ENCODE assay signal across 11 mouse cellular contexts in genomic region chr6:138333991-138334390, GRCm38 (mm10).
A peak's percentile ranks its signal among the peaks of the same experiment; 100 is the strongest.
DNase-seq lines count a peak whose midpoint lies in the region; ATAC-seq and TF ChIP-seq lines count a peak whose summit lies in the region.
"Had no signal": no experiment of that assay in that cellular context is flagged by ENCODE, and none has a peak within 500 bp of the region (broad histone marks: within the 10 kb centered on the region; RNA-seq: fewer than 3 reads in every experiment).

No protein-coding gene starts in this region.

- TF ChIP-seq CTCF in brain, embryonic 14.5 days (IDR thresholded peaks at IDR 0.05; ENCODE audit: borderline replicate concordance, extremely low read depth, insufficient read depth, insufficient read length), result no peak

- no peaks in the 10 kb centered on the region for H3K27me3 ChIP-seq in heart, embryonic 10.5 days (ENCODE audit: insufficient read depth, poor library complexity, severe bottlenecking)
- no peaks in the 10 kb centered on the region for H3K27me3 ChIP-seq in midbrain, embryonic 14.5 days (ENCODE audit: control insufficient read depth, insufficient read depth, low read length)
- H3K27me3 ChIP-seq in midbrain, embryonic 11.5 days (ENCODE audit: control insufficient read depth, insufficient read depth, low read length), result no peaks in the 10 kb centered on the region
- no peaks in the 10 kb centered on the region for H3K27me3 ChIP-seq in neural tube, embryonic 14.5 days (ENCODE audit: control insufficient read depth, insufficient read depth, low read length)
- H3K27me3 ChIP-seq: CH12.LX; heart, embryonic 12.5 days had no signal

- H3K4me3 ChIP-seq in heart, embryonic 10.5 days, result no peak overlapping the region
- H3K4me3 ChIP-seq in midbrain, embryonic 14.5 days (replicated peaks; ENCODE audit: low read depth, low read length), result no peak overlapping the region
- no peak overlapping the region for H3K4me3 ChIP-seq in midbrain, embryonic 11.5 days (ENCODE audit: low read depth, low read length)
- H3K4me3 ChIP-seq in neural tube, embryonic 14.5 days (ENCODE audit: low read depth, low read length), result no peak overlapping the region
- H3K4me3 ChIP-seq: heart, embryonic 12.5 days had no signal

- H3K36me3 ChIP-seq in heart, embryonic 10.5 days, result no peaks in the 10 kb centered on the region
- no peaks in the 10 kb centered on the region for H3K36me3 ChIP-seq in midbrain, embryonic 14.5 days (ENCODE audit: control insufficient read depth, insufficient read depth, low read length)
- no peaks in the 10 kb centered on the region for H3K36me3 ChIP-seq in midbrain, embryonic 11.5 days (ENCODE audit: control insufficient read depth, insufficient read depth, low read length)
- H3K36me3 ChIP-seq in neural tube, embryonic 14.5 days (ENCODE audit: control insufficient read depth, insufficient read depth, low read length), result no peaks in the 10 kb centered on the region
- H3K36me3 ChIP-seq: heart, embryonic 12.5 days had no signal

- TF ChIP-seq POLR2A in brain, embryonic 14.5 days (IDR thresholded peaks at IDR 0.05; ENCODE audit: borderline replicate concordance, extremely low read depth, insufficient read depth, insufficient read length, poor library complexity, severe bottlenecking), result no peak

- 88% methylated on average over 7 of the region's 7 CpGs for WGBS in heart, embryonic 10.5 days
- 75% methylated on average over 7 of the region's 7 CpGs for WGBS in midbrain, embryonic 14.5 days
- WGBS in midbrain, embryonic 11.5 days, result 92% methylated on average over 7 of the region's 7 CpGs
- WGBS in neural tube, embryonic 14.5 days, result 49% methylated on average over 7 of the region's 7 CpGs

- H3K4me1 ChIP-seq in heart, embryonic 10.5 days, result no peaks in the 10 kb centered on the region
- H3K4me1 ChIP-seq in midbrain, embryonic 14.5 days (ENCODE audit: control insufficient read depth, insufficient read depth, low read length), result no peaks in the 10 kb centered on the region
- no peaks in the 10 kb centered on the region for H3K4me1 ChIP-seq in midbrain, embryonic 11.5 days (ENCODE audit: control insufficient read depth, insufficient read depth, low read length)
- H3K4me1 ChIP-seq in neural tube, embryonic 14.5 days (ENCODE audit: control insufficient read depth, insufficient read depth, low read length), result no peaks in the 10 kb centered on the region

- H3K9me3 ChIP-seq in heart, embryonic 10.5 days, result no peaks in the 10 kb centered on the region
- no peaks in the 10 kb centered on the region for H3K9me3 ChIP-seq in midbrain, embryonic 14.5 days (ENCODE audit: control insufficient read depth, low read length)
- no peaks in the 10 kb centered on the region for H3K9me3 ChIP-seq in midbrain, embryonic 11.5 days (ENCODE audit: control insufficient read depth, low read length)
- H3K9me3 ChIP-seq in neural tube, embryonic 14.5 days (ENCODE audit: control insufficient read depth, low read length), result no peaks in the 10 kb centered on the region

- no peak for ATAC-seq in midbrain, embryonic 14.5 days (ENCODE audit: low FRiP score, low TSS enrichment)
- ATAC-seq in midbrain, embryonic 11.5 days (ENCODE audit: low FRiP score), result no peak
- ATAC-seq in neural tube, embryonic 14.5 days (ENCODE audit: low read depth), result peak; percentile 69; the same call in 1 of the 2 replicates
- ATAC-seq: lung, postnatal 0 days had no signal

- DNase-seq in heart, postnatal 4 days, result peak; percentile 33
- no peak for DNase-seq in heart, embryonic 10.5 days (ENCODE audit: low spot score)
- DNase-seq in midbrain, embryonic 14.5 days, result peak; percentile 41
- no peak for DNase-seq in midbrain, embryonic 11.5 days (ENCODE audit: low spot score, missing footprints)
- DNase-seq in brain, embryonic 14.5 days (ENCODE audit: low read depth), result peak; percentile 75
- DNase-seq in frontal cortex, postnatal 10 days (ENCODE audit: low spot score in 2 of 2), result no peak
- DNase-seq: liver had no signal

- H3K4me2 ChIP-seq in midbrain, embryonic 14.5 days (ENCODE audit: low read length), result no peak overlapping the region
- no peak overlapping the region for H3K4me2 ChIP-seq in midbrain, embryonic 11.5 days
- no peak overlapping the region for H3K4me2 ChIP-seq in neural tube, embryonic 14.5 days (ENCODE audit: low read depth, low read length)
- H3K4me2 ChIP-seq: heart, embryonic 12.5 days had no signal

- no peak overlapping the region for H3K9ac ChIP-seq in midbrain, embryonic 14.5 days (replicated peaks; ENCODE audit: low read length)
- no peak overlapping the region for H3K9ac ChIP-seq in midbrain, embryonic 11.5 days (ENCODE audit: low read length)
- H3K9ac ChIP-seq in neural tube, embryonic 14.5 days (replicated peaks; ENCODE audit: low read depth, low read length), result no peak overlapping the region
- H3K9ac ChIP-seq: heart, embryonic 12.5 days had no signal

- H3K27ac ChIP-seq in heart, embryonic 10.5 days, result no peak overlapping the region
- no peak overlapping the region for H3K27ac ChIP-seq in midbrain, embryonic 14.5 days (replicated peaks; ENCODE audit: low read depth, low read length)
- H3K27ac ChIP-seq in midbrain, embryonic 11.5 days (ENCODE audit: low read depth, low read length), result no peak overlapping the region
- no peak overlapping the region for H3K27ac ChIP-seq in neural tube, embryonic 14.5 days (ENCODE audit: low read depth, low read length)

Comparison
In these comparisons a context has a peak if more than half of its experiments do, and no peak if none do; other contexts are left out.
1. DNase-seq: peak in heart, postnatal 4 days (single experiment), midbrain, embryonic 14.5 days (single experiment) and brain, embryonic 14.5 days (single experiment); none in heart, embryonic 10.5 days (single experiment), midbrain, embryonic 11.5 days (single experiment) and frontal cortex, postnatal 10 days (0 of 2).